Mouse (Mus musculus): ENCODE measurements around the gene 8030411F24Rik.

The 8030411F24Rik gene

DNA sequence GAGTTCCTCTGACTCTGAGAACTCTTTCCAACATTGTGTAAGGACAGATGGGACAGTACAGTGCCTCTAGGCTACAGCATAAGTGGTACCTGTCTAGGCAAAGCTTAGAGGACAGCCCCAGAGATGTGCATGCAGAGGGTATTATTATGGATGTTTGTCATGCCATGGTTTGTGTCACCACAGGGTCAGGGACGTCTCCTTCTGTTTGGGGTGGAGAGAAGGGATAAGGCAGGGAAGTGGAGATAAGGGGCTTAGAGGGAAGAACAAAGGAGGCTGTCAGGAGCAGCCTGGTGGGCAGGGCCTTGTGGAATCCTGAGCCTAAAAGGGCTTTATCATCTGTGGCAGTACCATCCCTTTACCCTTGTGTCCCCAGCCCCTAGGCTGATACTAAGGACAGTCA, at the start of gene 8030411F24Rik:
TSS of gene 8030411F24Rik (plus strand) at position 301 of the 400 bp plus-strand sequence.
- in situ Hi-C loops (cut with MboI; ENCODE audit: unreplicated experiment in 2 of 2): no loop called here

DNA sequence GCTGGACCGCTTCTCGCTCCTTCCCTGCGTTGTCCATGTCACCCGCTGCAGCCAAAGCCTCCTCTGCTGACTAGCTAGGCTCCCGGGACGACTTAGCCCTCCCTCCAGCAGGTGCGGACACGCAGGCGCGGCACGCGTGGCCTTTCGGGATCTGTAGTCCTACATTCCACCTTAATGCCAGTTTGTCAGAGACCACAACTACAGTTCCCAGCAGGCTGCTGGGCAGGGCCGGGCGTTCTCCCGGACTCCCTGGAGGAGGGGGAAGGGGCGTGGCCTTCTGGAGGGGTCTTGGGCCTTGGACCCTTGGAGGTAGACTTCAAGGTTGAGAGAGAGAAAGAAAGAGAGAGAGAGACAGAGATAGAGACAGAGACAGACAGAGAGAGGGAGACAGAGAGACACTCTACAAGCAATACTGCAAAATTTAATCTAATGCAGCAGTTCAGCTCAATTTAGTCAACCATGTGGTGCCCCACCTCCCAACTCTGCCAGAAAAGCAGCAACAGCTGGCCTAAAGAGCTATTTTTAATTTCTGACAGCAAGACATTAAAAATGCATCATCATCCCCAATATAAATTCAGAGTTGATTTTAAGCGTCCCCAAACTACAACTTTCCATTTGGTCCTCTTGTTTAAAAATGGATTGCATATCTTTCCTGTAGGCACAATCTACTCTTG, 49.3 kb upstream of the 8030411F24Rik start, which contains the start of gene Napb:
TSS of gene Napb (minus strand) at position 141 of the 674 bp plus-strand sequence.
- in situ Hi-C loops (cut with MboI; ENCODE audit: unreplicated experiment in 2 of 2): no loop called here

DNA sequence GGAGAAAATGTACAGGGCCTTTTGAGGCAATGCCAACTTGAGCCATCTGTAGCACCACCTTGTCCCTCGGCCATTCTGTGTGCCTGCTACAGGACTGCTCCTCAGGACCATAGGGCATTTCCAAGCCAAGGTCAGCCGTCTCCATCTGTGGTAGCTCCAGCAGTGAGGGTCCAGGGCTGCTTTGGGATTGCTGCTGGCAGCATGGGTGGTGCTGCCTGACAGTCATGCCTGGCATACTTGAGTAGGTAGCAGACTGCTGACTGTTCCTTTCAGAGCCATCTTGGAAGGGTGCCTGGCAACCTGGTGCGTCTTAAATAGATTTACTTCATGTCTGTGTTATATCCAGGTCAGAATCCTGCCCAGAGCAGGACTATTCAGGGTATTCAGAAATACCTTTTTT, 38.8 kb upstream of the 8030411F24Rik start:
- in situ Hi-C loops (cut with MboI; ENCODE audit: unreplicated experiment in 2 of 2): no loop called here

DNA sequence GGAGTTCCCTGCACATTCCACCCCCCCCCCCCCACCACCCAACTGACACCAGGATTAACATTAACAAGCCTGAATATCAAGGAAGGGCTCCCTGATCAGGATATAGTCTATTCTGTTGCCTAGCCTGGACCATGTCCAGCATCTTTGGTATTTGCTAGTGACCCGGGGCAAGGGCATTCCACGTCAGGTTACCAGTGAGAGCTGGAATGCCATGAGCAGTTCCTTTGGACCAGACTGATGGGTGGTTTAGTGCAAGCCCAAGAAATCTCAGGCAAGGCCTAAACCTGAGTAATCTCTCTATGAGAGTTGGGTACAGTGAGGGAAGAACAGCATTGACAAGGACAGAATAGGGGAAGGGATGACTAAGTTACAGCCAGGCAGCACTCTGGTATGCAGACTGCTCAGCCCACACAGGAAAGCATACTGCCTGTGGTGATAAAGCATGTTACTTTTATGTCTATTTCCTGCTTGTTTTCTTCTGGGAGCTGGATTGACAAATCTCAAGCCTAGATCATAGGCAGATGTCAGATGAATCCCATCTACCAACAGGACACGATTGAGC, 37.9 kb upstream of the 8030411F24Rik start:
- in situ Hi-C loops (cut with MboI; ENCODE audit: unreplicated experiment in 2 of 2): no loop called here

DNA sequence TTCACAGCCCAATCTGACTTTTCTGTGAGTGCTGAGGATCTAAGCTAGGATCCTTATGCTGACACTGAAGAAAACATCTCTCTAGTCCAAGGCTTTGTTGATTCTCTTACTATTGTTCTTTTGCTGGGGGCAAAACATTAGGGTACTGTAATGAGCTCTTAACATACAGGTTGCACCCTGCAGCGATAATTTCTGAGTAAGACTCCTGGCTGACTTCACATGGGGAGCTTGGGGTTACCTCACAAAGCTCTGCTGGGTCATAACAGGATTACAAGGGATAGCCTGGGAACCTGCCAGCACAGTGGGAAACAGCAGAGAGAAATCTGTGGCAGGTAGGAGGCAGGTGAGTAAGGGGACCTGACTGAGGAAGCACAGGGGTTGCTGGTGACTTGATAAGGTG, 31.8 kb upstream of the 8030411F24Rik start, which contains the start of gene Cstl1:
TSS of gene Cstl1 (plus strand) at position 301 of the 400 bp plus-strand sequence.
- in situ Hi-C loops (cut with MboI; ENCODE audit: unreplicated experiment in 2 of 2): loop anchor here (5.0 to 25.0 kb wide), 6 partner anchors 102 to 1387 kb away; partner anchors contain the start of gene Zfp120 (in 1 of the 2)

DNA sequence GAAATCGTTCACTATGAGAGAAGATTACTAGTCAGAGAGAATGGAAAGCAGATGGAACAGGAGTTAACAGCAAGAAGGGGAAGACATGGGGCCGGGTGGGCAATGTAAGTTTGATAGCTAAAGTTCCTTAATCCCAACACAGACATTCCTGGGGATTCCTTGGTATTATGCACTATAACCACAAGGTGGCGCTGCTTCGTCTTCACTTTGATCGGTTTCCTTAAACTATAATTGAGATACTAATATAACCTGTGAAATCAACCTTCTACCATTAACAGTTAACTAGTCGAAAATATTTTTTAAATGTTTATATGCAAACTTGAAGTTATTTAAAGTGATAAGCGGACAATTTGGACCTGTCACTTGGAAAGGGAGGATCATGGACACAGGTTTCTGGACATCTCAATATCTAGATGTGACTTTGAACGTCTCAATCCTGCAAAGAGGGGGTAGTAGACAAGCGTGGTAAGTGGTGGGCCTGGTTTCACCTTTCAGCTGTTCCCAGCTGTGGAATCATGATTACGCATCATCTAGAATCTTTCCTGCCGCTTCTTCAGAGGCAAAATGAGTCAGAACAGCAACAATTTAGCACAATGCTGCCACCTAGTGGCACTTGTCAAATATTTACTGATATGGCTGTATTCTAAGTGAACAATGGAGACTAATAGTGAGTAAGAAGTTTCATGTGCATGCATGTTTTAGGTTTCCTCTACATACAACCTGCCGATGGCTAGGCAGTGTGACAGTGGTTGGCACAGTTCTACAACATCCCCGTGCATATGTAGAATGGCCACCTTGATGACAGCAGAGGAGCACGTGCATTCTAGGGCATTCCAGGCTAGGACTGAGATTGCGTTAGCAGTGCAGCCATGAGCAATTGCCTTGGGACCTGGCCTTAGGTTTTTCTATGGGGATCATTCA, 29.7 kb upstream of the 8030411F24Rik start:
- in situ Hi-C loops (cut with MboI; ENCODE audit: unreplicated experiment in 2 of 2): loop anchor here (5.0 to 25.0 kb wide), 6 partner anchors 100 to 1385 kb away; partner anchors contain the start of gene Zfp120 (in 1 of the 2)

DNA sequence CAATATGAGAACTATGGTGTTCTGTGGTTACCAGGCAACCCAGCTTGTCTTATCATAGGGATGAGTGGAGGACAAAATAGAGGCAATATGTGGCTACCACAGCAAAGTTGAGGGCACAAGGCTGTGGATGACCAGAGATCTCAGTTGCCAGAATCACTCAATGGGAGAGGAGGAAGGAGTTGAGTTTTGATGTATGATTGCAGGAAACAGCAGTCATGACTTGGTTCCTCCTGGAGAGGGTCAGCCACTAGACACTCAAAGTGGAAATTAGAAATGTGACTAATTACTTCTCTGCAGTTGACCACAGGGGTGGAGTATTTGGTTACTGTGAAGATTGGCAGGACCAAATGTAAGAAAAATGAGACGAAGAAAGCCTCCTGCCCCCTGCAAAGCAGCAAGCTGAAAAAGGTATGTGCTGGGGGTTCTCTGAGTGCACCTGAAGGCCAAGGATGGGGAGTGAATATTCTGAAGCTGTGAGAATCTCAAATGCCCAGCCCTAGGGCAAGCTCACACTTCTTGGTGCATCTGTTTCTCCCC, 27.4 kb upstream of the 8030411F24Rik start:
- in situ Hi-C loops (cut with MboI; ENCODE audit: unreplicated experiment in 2 of 2): loop anchor here (5.0 to 25.0 kb wide), 6 partner anchors 98 to 1383 kb away; partner anchors contain the start of gene Zfp120 (in 1 of the 2)

DNA sequence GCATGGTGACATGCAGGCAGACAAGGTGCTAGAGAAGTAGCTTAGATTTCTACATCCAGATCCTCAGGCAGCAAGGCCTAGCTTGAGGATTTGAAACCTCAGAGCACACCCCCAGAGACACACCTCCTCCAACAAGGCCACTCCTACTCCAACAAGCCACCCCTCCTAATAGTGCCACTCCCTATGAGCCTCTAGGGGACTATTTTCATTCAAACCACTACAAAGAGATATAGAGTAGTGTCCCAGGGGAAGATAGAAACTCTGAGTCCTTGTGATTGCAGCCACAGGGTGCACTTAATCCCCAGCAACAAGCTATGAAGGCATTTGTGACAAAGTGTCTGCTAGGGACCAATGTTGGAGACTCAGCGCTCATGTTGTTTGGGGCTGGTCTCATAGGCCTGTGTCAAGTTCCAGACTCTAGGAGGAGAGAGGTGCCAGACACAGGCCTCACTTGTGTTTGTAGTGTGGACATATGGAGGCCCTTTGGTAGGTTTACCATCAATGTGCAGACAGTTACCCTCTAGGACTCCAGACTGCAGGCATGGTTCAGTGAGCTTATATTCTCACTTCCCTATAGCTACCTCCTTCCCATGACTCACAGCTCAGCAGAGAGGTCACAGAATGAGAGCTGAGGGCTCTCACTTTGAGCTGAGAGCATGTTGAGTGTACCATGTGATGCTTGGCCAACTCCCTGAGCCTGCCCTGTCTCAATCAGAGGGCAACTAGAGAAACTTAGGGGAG, 18.0 kb upstream of the 8030411F24Rik start:
- in situ Hi-C loops (cut with MboI; ENCODE audit: unreplicated experiment in 2 of 2): loop anchor here in 1 of 2 experiments (25.0 kb wide), 2 partner anchors 1373 to 1377 kb away; partner anchors contain the start of gene Zfp120

DNA sequence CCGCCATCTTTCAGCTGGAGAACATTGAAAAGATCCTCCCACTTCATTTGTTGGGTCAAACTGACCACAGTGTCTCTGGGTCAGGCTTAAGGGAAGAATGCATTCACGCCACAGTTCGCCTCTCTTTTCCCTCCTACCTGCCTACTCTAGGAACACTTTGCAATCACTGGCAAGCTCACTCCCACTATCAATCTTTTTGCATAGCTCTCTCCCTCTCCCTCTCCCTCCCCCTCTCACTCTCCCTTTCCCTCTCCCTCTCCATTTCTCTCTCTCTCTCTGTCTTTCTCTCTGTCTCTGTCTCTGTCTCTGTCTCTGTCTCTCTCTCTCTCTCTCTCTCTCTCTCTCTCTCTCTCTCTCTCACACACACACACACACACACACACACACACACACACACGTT, 10.4 kb upstream of the 8030411F24Rik start, which contains the start of gene Cst11:
TSS of gene Cst11 (minus strand) at position 101 of the 400 bp plus-strand sequence.
- in situ Hi-C loops (cut with MboI; ENCODE audit: unreplicated experiment in 2 of 2): loop anchor here in 1 of 2 experiments (25.0 kb wide), 2 partner anchors 1366 to 1384 kb away; partner anchors contain the start of gene Zfp120

DNA sequence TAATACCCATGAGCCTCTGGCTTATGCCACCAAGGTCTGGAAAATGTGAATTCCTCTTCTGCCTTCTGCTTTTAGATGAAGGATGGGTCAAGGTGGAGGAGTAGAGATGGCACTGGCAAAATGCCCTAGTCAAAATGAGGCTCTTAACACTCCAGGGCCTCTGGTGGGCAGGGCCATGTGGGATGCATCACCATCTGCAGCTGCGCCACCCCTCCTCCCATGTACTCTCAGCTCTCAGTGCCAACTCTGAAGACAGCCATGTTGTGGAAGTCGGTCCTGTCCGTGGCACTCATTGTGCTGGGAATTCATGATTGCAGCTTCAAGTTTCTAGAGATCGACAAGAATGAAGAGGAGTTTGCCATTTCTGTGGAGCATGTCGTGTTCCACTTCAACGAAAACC, 7.3 kb downstream of the 8030411F24Rik start, which contains the start of gene Cst12:
TSS of gene Cst12 (plus strand) at position 220 of the 400 bp plus-strand sequence.
- in situ Hi-C loops (cut with MboI; ENCODE audit: unreplicated experiment in 2 of 2): no loop called here

DNA sequence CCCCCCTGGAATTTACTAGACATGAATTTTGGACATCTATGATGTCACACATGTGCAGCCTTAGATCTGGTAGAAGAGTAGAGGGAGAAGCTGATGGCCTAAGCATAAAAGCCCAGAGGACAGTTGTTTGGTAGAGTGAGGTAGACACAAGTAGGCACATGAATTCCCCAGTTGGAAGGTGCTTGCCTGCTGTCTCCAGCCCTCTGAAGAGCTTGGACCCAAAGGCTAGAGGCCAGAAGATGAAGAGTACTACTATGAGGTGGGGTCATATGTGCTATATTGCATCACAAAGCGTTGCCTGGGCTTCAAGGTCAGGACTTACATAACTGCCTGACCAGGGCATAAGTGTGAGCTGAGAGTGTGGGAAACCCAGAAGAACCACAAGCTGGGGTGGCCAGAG, 16.7 kb downstream of the 8030411F24Rik start, which contains the start of gene Cst8:
TSS of gene Cst8 (plus strand) at position 301 of the 400 bp plus-strand sequence.
- in situ Hi-C loops (cut with MboI; ENCODE audit: unreplicated experiment in 2 of 2): no loop called here

DNA sequence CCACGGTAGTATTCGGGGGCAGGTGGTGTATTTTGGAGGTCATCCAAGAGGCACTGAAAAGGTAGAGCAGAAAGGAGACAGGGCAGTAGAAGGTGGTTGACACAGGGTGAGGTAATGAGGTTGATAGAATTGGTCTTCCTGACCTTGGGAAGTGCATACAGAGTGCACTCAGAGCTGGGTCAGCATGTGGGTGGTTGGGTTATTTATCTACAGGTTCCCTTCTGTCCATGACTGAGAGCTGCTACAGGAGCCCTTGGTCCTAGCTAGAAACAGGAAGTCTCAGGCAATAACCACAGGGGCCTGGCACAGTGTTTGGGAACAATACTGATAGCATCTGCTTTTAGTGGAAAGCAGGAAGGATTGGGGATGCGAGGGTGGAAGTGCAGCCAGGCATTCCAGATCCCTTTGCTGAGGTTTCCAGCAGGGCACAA, 19.7 kb downstream of the 8030411F24Rik start:
- in situ Hi-C loops (cut with MboI; ENCODE audit: unreplicated experiment in 2 of 2): no loop called here

DNA sequence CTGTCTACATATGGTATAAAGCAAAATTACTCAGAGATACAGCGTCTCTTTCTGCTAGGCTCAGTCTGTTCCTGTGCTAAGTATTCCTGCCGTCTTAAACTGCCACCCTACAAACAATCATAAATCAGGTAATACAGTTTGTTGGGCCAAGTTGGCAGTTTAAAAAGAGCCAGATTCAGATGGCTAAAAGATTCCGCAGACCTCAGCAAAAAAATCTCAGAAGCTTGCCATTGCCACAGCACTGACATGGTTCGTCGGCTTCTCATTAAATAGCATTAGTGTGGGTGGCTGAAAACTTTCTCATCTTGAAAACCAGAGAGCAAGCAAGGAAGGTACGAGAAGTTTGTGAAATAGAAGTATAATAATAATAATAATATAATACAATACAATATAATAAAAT, 24.9 kb downstream of the 8030411F24Rik start:
- in situ Hi-C loops (cut with MboI; ENCODE audit: unreplicated experiment in 2 of 2): no loop called here

DNA sequence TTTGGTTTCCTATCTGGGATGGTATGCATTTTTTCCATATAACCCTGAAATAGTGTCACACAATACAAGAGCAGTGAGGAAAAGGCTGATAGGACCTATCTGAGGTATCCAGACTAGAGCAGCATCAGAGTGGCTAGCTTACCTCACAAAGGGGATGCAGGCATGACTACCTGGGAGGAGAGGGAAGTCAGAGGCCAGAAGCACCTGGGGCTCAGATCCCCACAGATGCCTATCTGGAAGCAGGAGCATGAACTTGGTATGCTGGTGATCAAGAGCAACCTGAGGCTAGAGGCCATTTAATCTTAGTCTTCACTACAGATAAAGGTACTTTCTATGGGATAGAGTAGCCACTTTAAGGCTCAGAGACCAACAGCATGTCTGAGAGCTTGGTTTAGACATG, 38.1 kb downstream of the 8030411F24Rik start, which contains the start of gene Cst13:
TSS of gene Cst13 (plus strand) at position 173 of the 400 bp plus-strand sequence.
- in situ Hi-C loops (cut with MboI; ENCODE audit: unreplicated experiment in 2 of 2): no loop called here

DNA sequence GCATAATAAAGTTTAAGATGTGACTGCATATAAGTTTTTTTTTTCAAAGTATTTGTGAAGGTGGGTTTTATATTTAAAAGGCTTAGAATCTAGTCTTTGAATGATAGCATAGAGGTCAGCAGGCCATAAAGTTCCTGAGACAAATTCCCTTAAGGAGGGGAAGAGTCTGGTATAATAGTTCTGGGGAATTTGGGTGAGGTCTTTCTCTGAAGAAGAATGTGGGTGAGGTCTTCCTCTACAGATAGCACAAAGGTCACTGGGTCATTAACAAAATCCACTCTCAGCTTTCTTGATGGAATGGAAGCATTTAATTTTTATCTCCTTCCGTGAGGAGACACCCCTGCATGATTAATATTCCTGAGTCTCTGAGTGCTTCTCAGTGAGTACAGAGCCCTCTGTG, 44.2 kb downstream of the 8030411F24Rik start:
- in situ Hi-C loops (cut with MboI; ENCODE audit: unreplicated experiment in 2 of 2): no loop called here

DNA sequence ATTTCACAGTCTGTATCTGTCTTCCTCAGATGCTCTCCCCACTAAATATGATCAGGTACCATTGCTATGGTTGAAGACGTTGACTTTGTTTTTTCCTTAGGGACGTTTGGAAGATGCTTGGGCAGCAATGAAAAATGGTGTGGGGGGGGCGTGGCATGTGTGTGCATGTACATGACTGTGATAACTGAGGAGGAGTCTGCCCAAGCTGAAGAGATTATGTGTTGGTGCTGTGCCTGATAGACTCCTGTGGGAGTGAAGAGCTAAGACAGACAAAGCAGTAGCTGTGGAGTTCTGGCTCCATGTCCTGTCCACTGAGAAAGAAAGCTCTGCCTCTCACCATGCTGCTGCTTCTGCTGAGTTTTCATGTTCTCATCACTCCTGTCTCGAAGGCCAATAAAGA, 53.1 kb downstream of the 8030411F24Rik start, which contains the start of gene Cst9:
TSS of gene Cst9 (plus strand) at position 236 of the 400 bp plus-strand sequence.
- in situ Hi-C loops (cut with MboI; ENCODE audit: unreplicated experiment in 2 of 2): no loop called here
